Mouse (Mus musculus) forebrain, embryonic 16.5 days (tissue): ENCODE measurements at regions not wholly inside any gene's neighbourhood (a gene's known extent, or its start where the extent isn't known, plus 50 kb on each side); places are given as distances from the start of the nearest gene placed in this dataset.

Source experiments
- ATAC-seq: fragments of 200-750 bp; cut with Nextera tagmentation; 2 replicates; pipeline ENCODE4 v1.8.0; 2017; ENCODE audit warnings: mild to moderate bottlenecking, moderate library complexity
- H3K27ac ChIP-seq: fragments of 300-500 bp; sonication (generic); 2 replicates; pipeline ENCODE4 v1.5.1; 2014; ENCODE audit warnings: low read length, control low read depth
- H3K27me3 ChIP-seq: fragments of 300-500 bp; sonication (generic); replicated peaks from 2 replicates; pipeline ENCODE4 v1.6.1; 2014; ENCODE audit warnings: low read length; ENCODE audit not compliant: control insufficient read depth, insufficient read depth
- H3K36me3 ChIP-seq: fragments of 300-500 bp; sonication (generic); 2 replicates; pipeline ENCODE4 v1.6.1; 2014; ENCODE audit not compliant: control insufficient read depth, insufficient read depth
- H3K4me1 ChIP-seq: fragments of 300-500 bp; sonication (generic); replicated peaks from 2 replicates; pipeline ENCODE4 v1.6.1; 2014; ENCODE audit warnings: low read length; ENCODE audit not compliant: control insufficient read depth, insufficient read depth
- H3K4me2 ChIP-seq: fragments of 300-500 bp; sonication (generic); 2 replicates; pipeline ENCODE4 v1.6.1; 2014; ENCODE audit warnings: mild to moderate bottlenecking, low read length, control low read depth
- H3K4me3 ChIP-seq: fragments of 300-500 bp; sonication (generic); replicated peaks from 2 replicates; pipeline ENCODE4 v1.5.1; 2014; ENCODE audit warnings: mild to moderate bottlenecking, low read length, control low read depth
- H3K9ac ChIP-seq: fragments of 300-500 bp; sonication (generic); replicated peaks from 2 replicates; pipeline ENCODE4 v1.6.1; 2014; ENCODE audit warnings: low read depth, low read length, control low read depth
- H3K9me3 ChIP-seq: fragments of 300-500 bp; sonication (generic); 2 replicates; pipeline ENCODE4 v1.6.1; 2016; ENCODE audit warnings: low read length; ENCODE audit not compliant: control insufficient read depth
- WGBS: fragments of 180-500 bp; shearing (Covaris S2); extraction: QIAGEN DNeasy Blood & Tissue Kit; methylation state at CpG from one replicate; pipeline ENCODE4 v1.1.7; 2014; 5-methylcytosine and 5-hydroxymethylcytosine counted together

- 41% methylated on average over 1 of the region's 1 CpGs for WGBS
- ATAC-seq, result no peak
- H3K4me3 ChIP-seq, result no peak overlapping the region
- H3K27me3 ChIP-seq, result no peaks in the 10 kb centered on the region
- no peak overlapping the region for H3K27ac ChIP-seq
- H3K4me2 ChIP-seq, result no peak overlapping the region
- no peaks in the 10 kb centered on the region for H3K4me1 ChIP-seq
- H3K9ac ChIP-seq, result no peak overlapping the region
- H3K36me3 ChIP-seq, result no peaks in the 10 kb centered on the region
- H3K9me3 ChIP-seq, result no peaks in the 10 kb centered on the region
Measured at GRCm38 (mm10) chr5:38967010-38967409, 90.4 kb upstream of the Clnk start.

DNA sequence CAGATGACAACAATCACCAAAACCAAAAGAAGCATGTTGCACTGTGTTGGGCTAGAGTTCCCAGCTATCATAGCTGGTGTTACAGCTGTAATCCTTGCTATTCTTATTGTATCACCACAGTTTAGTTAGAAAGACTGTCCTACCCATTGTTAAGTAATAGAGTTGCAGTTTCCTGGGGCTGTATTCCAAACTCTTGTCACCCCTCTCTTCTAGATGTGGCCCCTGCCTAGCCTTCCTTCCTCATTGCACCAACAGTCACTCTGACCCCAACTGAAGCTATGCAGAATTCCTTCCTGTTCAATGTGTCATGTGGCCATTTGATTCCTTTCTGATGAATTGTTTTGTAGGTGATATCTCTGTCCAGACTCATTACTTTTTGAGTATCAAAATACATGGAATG, 87.8 kb upstream of the Clnk start:
- Histone ChIP-seq H3K36me3 (no peaks in the 10 kb centered on the region), H3K4me2 (no peak overlapping the region), H3K27me3 (no peaks in the 10 kb centered on the region), H3K27ac (no peak overlapping the region), H3K4me3 (no peak overlapping the region), H3K9ac (no peak overlapping the region), H3K9me3 (no peaks in the 10 kb centered on the region), H3K4me1 (no peaks in the 10 kb centered on the region)
- ATAC-seq, result no peak

DNA sequence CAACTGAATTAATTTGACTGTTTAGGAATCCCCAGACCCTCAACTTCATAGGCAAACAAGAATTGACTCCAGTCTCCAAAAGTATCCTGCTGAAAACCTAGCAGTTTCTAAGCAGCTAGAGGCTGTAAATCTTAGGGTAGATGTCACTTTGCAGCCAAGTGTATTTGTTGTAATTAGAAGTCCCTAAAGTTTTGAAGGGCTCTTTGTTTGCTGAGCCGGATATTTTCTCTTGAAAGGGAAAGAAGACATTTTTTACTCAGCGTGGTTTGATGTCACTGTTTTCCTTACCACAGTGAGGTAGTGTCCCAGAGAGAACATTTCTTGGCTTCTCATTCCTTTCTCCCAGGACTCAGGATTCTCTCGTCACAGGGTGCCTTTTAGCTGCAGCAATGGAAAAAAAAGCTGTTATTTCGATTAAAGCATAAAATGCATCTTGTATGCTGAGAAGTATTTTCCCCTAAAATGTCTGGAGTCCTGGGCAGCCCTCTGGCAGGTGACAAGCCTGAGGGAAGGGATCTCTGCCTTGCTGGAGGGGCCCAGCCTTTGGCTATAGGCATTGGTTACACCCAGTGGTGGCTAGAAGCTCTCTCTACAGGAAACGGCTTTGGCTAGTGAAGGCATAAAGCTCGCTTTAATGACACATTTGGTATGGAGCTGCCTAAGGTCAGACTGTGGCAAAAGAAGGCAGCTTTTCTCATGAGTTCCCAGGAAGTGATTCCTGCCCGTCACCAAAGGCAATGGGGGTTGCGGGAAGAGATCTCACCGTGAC, 74.1 kb upstream of the Clnk start:
- Histone ChIP-seq H3K4me2 (no peak overlapping the region), H3K27me3 (no peaks in the 10 kb centered on the region)
- ATAC-seq, result no peak

GRCm38 (mm10) chr5:38945903-38946686, 69.5 kb upstream of the Clnk start:
- no peaks in the 10 kb centered on the region for H3K27me3 ChIP-seq
- no peaks in the 10 kb centered on the region for H3K4me1 ChIP-seq
- H3K36me3 ChIP-seq, result no peaks in the 10 kb centered on the region
- H3K4me3 ChIP-seq, result no peak overlapping the region
- no peak for ATAC-seq
- no peak overlapping the region for H3K9ac ChIP-seq
- no peak overlapping the region for H3K4me2 ChIP-seq
- H3K27ac ChIP-seq, result no peak overlapping the region
- WGBS, result 88% methylated on average over 5 of the region's 5 CpGs
- no peaks in the 10 kb centered on the region for H3K9me3 ChIP-seq

More for the DNA sequence above, 74.1 kb upstream of the Clnk start:
- no peak overlapping the region for H3K9ac ChIP-seq
- 69% methylated on average over 9 of the region's 9 CpGs for WGBS
- H3K4me1 ChIP-seq, result no peaks in the 10 kb centered on the region
- H3K9me3 ChIP-seq, result no peaks in the 10 kb centered on the region
- no peak overlapping the region for H3K4me3 ChIP-seq
- no peaks in the 10 kb centered on the region for H3K36me3 ChIP-seq
- no peak overlapping the region for H3K27ac ChIP-seq

- ATAC-seq, result no peak
- no peak overlapping the region for H3K27ac ChIP-seq
- H3K4me2 ChIP-seq, result no peak overlapping the region
- H3K36me3 ChIP-seq, result no peaks in the 10 kb centered on the region
- H3K9me3 ChIP-seq, result no peaks in the 10 kb centered on the region
- no peaks in the 10 kb centered on the region for H3K4me1 ChIP-seq
- no peak overlapping the region for H3K4me3 ChIP-seq
- WGBS, result 75% methylated on average over 7 of the region's 7 CpGs
- no peak overlapping the region for H3K9ac ChIP-seq
- H3K27me3 ChIP-seq, result no peaks in the 10 kb centered on the region
Measured at GRCm38 (mm10) chr5:38932382-38933079, 55.9 kb upstream of the Clnk start.

GRCm38 (mm10) chr5:38927051-38927450, 50.4 kb upstream of the Clnk start:
- Histone ChIP-seq H3K9ac (no peak overlapping the region), H3K9me3 (no peaks in the 10 kb centered on the region), H3K4me2 (no peak overlapping the region), H3K36me3 (no peaks in the 10 kb centered on the region), H3K4me3 (no peak overlapping the region), H3K27ac (no peak overlapping the region), H3K4me1 (no peaks in the 10 kb centered on the region), H3K27me3 (no peaks in the 10 kb centered on the region)
- ATAC-seq, result no peak
- WGBS, result 94% methylated on average over 3 of the region's 3 CpGs
